Mouse (Mus musculus) right cerebral cortex, postnatal 10 days (tissue): Measurements from ENCODE around the gene Glce.

Experiments used
- DNase-seq, 2 experiments: peaks; one replicate each; pipeline ENCODE4 v3.0.0; 2021; ENCODE audit warnings: low spot score in 2 of 2

The Glce gene

GRCm38 (mm10) chr9:62028072-62028471 is 94.4 kb downstream of the Glce start:
- no peak for DNase-seq

DNA sequence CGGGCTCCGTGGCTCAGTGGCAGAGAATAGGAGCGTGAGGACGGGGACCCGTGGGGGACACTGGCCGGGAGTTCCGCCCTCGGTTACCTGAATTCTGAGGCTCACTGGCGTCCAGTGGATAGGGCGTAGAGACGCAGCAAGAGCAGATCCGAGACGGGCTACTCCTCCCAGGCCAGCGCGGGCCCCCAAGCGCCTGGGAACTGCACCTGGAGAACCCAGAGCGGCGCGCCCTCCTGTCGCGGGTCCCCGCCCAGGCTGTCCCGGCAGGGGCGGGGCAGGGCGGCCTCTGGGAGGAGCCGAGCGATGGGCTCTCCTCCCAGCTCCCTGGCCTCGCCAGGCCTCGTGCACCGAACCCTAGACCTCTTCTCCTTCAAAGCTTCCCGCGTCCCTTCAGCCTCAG is 95.9 kb downstream of the Glce start, which contains the start of gene Paqr5:
Gene Paqr5 (minus strand): TSS at position 257 of the 400 bp plus-strand sequence.
- no peak for DNase-seq

DNA sequence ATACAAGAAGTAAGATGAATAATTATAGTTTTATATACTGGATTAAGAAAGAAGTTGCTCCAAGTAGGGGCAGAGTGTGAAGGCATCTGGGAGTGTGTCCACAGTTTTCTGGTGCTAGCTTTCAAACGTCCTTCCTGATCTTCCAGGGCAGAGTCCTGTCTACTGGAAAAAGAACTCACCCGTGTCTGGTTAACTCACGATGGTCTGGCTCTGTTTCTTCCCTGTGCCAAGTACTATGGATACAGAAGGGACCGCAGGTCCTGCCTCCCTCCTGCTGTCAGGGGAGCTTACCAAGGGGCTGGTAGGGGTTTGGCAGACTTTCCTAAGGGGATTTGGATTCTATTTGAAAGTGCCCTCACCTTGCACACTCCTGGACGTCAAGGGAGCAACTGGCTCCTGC is 97.4 kb downstream of the Glce start:
- DNase-seq, result no peak

GRCm38 (mm10) chr9:62023879-62024278 is 98.6 kb downstream of the Glce start:
- no peak for DNase-seq

GRCm38 (mm10) chr9:62022961-62023680 is 99.3 kb downstream of the Glce start:
- DNase-seq, result no peak

DNA sequence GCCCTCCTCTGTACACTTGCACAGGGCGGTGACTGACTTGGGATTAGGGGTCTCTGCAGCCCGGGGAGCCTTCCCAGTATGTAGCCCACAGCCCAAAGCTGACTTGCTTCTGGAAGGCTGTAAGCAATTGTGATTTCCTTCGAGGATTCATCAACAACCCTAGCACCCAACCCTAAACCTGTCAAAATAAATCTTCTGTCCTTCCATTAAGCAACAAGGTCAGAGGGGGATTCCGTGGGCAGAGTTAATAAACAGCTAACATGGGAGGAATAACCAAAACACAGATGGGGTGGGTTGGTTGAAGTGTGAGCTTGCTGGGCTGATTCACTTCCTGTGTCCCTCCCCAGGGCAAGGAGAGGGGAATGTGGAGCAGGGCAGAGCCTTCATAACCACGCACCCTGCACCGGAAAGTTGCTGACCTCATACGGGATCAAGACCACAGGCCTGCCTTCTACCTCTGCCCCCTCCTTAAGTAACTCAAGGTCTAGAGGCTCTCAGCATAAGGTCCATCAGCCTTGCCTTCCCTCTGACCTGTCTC is 100.8 kb downstream of the Glce start:
- no peak for DNase-seq

DNA sequence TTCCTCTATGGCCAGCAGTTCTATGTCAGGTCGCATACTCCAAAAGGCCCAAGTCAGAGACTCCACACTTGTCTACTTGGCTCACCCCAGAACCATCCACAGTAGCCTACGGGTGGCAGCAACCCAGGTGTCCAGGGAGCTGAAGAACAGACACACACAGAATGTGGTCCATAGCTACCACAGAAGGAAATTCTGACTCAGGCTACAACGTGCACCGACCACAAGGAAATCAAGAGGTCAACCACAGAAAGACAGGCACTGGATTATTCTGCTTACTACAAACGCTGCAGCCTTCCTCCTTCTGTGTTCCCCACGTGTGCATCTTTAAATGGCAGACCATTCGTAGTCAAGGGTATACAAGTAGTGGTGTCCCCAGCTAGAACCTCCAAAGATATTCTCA is 102.2 kb downstream of the Glce start:
- no peak for DNase-seq

DNA sequence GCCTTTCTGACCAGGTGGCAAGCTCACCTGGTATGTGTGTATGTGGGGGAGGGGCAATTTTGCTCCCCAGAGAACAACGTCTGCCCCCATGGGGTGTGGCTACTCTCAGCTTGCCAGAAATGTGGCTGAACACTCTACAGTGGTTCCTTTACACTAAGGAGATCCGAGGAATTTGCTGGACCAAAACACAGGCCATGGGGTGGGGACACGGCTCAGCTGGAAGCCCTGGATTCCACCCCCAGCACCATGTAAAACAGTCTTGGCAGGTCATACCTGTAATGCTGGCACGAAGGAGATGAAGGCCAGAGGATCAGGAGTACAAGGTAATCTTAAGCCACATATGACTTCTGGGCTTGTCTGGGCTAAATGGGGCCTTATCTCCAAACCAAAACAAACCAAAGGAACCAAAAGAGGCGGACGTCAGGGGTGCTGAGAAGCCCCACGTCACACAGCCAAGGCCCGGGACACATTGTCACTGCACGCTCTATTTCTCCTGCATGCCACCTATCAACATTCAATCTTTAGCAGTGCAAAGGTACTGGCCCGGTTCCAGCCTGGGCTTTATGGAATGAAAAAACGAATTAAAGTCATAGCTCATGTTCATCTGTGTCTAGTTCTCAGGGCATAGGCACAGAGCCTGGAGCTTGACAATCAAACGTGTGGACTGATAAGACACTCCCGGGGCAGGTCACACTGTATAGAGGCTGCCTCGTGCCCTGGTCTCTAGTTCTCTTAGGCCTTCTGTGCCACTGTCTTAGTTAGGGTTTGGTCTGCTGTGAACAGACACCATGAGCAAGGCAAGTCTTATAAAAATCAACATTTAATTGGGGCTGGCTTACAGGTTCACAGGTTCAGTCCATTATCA is 104.0 kb downstream of the Glce start:
- DNase-seq, result no peak

- DNase-seq, result no peak
Observed at GRCm38 (mm10) chr9:62017329-62017728, 105.1 kb downstream of the Glce start.

DNA sequence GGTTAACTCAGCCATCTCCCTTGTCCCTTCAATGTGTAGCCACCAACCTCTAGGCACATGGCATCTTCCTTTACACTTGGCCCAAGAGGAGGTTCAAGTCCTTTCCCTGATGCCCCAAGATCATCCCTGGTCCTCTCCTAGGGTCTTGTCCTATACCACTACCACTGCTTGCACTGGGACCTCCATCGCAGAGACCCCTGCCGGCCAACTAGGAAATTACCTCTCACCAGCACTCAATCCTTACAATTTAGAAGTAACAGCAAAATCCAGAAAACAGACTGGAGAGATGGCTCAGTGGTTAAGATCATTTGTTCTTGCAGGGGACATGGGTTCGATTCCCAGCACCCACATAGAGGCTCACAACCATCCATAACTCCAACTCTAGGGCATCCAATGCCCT is 107.0 kb downstream of the Glce start:
- no peak for DNase-seq

- DNase-seq, result no peak
Observed at GRCm38 (mm10) chr9:62013316-62014097, 108.9 kb downstream of the Glce start.

DNA sequence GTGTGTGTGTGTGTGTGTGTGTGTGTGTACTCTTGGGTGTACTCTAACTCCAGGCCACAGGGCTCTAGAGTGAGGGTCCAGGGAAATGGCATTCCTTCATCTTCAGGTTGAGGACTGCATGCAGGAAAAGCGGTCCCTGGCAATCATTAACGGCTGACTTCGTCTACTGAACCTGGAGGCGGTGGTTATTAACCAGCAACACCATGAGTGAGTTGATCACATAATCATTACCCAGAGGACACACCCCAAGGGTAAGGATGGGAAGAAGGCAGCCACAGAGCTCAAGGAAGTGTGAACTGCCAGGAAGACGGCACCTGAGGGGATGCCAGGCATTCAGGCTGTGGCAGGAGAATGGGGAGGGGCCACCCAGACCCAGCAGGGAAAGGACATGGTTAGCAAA is 114.1 kb downstream of the Glce start:
- no peak for DNase-seq
